Mouse (Mus musculus): Measurements from ENCODE around the gene Msh5. TPM values are rescaled to one million over a fixed set of nuclear protein-coding genes. Genes with fewer than 3 reads are reported as not detected.

Gene Msh5
- polyA plus RNA-seq, 1 experiment from 2014 or later: 1.9 TPM

DNA sequence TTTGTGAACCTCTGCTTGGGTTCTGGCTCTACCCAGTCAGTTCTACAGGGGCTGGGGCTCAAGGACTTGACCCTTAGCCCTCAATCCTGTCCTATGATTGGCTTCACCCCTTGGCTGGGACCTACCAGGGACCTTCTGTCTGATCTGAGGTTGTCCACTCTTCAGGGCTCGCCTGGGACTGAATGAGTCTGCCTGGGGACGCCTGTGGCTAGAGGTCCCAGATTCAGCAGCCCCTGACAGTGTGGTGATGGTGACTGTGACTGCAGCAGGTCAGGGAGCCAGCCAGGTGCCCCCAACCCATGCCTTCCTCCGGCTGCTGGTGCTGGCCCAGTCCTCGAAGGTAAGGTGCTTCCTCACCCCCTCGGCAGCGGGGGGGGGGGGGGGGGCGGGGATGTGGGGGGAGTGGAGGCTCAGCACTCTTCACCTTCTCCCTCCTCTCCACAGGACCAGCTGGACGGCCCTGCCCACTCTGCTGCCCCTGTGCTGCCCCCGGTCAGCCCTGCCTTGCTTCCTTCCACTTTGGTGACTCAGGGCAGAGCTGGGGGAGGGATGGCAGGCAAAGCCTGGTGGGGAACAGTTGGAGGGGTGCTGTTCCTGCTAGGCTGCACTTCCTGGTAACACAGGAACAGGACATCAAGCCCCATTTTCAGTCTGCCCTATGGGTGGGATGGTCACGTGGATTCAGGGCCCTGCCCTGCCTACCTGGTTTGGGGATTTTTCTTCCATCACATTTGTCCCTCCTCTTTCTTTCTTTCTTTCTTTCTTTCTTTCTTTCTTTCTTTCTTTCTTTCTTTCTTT is 21.7 kb downstream of the Msh5 start:
- H3K27ac ChIP-seq (replicated peaks): no peak overlapping the region; the same call in 1 of the 2 replicates
- DNase-seq (ENCODE audit: low spot score) (no peak), ATAC-seq (ENCODE audit: low FRiP score, low TSS enrichment) (no peak)
- H3K27me3 ChIP-seq (ENCODE audit: control insufficient read depth, insufficient read depth, low read length): no peaks in the 10 kb centered on the region
- H3K36me3 ChIP-seq (ENCODE audit: control insufficient read depth, insufficient read depth, low read length): no peaks in the 10 kb centered on the region
- H3K4me1 ChIP-seq (replicated peaks; ENCODE audit: control insufficient read depth, insufficient read depth): no peaks in the 10 kb centered on the region; the same call in 1 of the 2 replicates
- H3K4me2 ChIP-seq (replicated peaks; ENCODE audit: low read depth): no peak overlapping the region
- WGBS: 44% methylated on average over 10 of the region's 10 CpGs
- no peak overlapping the region for H3K4me3 ChIP-seq (ENCODE audit: low read depth, low read length)
- no peaks in the 10 kb centered on the region for H3K9me3 ChIP-seq (ENCODE audit: control insufficient read depth, low read length)
- no peak for TF ChIP-seq EP300 (optimal IDR thresholded peaks at IDR 0.05)
- TF ChIP-seq CTCF (IDR thresholded peaks at IDR 0.05; ENCODE audit: low read depth): no peak
- peak overlapping the region; percentile 23; the same call in 1 of the 2 replicates for H3K9ac ChIP-seq (ENCODE audit: low read length)

DNA sequence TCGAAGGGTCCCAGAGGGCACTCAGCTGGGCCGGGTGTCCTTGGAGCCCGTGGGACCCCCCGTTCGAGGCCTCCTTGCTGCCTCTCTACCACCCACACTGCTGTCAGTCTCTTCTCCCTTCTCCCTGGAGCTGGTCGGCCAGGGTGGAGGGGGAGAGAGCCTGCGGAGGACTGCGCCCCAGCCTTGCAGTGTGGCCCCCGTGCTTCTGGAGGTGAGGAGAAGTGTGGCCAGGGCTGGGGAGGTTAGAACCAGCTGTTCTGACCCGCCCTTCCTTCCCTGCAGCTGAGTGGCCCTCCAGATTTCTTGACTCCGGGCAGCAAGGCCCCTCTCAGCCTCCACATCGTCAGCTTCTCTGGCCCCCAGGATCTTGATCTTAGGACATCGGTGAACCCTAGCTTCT is 22.3 kb downstream of the Msh5 start:
- peak overlapping the region; percentile 30; the same call in 1 of the 2 replicates for H3K27ac ChIP-seq (replicated peaks)
- 60% methylated on average over 11 of the region's 13 CpGs for WGBS
- no peak overlapping the region for H3K9ac ChIP-seq (ENCODE audit: low read length)

DNA sequence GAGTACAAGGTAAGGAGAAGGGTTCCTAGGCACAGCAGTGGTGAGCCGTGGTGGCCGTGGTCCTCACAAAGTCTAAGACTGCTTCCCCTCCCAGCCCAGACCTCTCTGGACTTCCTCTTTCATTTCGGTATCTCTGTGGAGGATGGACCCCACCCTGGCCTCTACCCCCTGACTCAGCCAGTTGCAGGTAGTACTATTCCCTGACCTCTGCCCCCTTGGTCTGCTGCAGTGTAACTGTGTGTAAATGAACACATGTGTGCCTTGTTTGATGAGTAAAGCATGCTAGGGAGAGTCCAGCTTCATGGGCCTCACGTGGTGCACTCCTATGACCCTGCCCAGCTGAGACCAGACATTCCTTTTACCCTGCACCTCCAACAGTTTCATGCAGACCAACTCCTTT is 22.8 kb downstream of the Msh5 start:
- TF ChIP-seq CTCF (IDR thresholded peaks at IDR 0.05; ENCODE audit: low read depth) (no peak), EP300 (optimal IDR thresholded peaks at IDR 0.05) (no peak)
- WGBS: 68% methylated on average over 4 of the region's 4 CpGs
- DNase-seq (ENCODE audit: low spot score) (peak; percentile 69), ATAC-seq (ENCODE audit: low FRiP score, low TSS enrichment) (peak; percentile 72)
- no peak overlapping the region for H3K9ac ChIP-seq (ENCODE audit: low read length)
- H3K4me1 ChIP-seq (replicated peaks; ENCODE audit: control insufficient read depth, insufficient read depth): no peaks in the 10 kb centered on the region; the same call in 1 of the 2 replicates
- H3K27ac ChIP-seq (replicated peaks): 0 out of 2 replicates have a peak overlapping the region, but pooled peaks have one; percentile 35
- H3K4me2 ChIP-seq (replicated peaks; ENCODE audit: low read depth): no peak overlapping the region
- no peak overlapping the region for H3K4me3 ChIP-seq (ENCODE audit: low read depth, low read length)
- H3K27me3 ChIP-seq (ENCODE audit: control insufficient read depth, insufficient read depth, low read length): no peaks in the 10 kb centered on the region
- H3K36me3 ChIP-seq (ENCODE audit: control insufficient read depth, insufficient read depth, low read length): no peaks in the 10 kb centered on the region
- H3K9me3 ChIP-seq (ENCODE audit: control insufficient read depth, low read length): no peaks in the 10 kb centered on the region

More for the DNA sequence above, 22.3 kb downstream of the Msh5 start:
- H3K9me3 ChIP-seq (ENCODE audit: control insufficient read depth, low read length): no peaks in the 10 kb centered on the region
- no peak overlapping the region for H3K4me2 ChIP-seq (replicated peaks; ENCODE audit: low read depth)
- no peaks in the 10 kb centered on the region for H3K36me3 ChIP-seq (ENCODE audit: control insufficient read depth, insufficient read depth, low read length)
- ATAC-seq (ENCODE audit: low FRiP score, low TSS enrichment) (no peak), DNase-seq (ENCODE audit: low spot score) (no peak)
- no peaks in the 10 kb centered on the region; the same call in 1 of the 2 replicates for H3K4me1 ChIP-seq (replicated peaks; ENCODE audit: control insufficient read depth, insufficient read depth)
- H3K27me3 ChIP-seq (ENCODE audit: control insufficient read depth, insufficient read depth, low read length): no peaks in the 10 kb centered on the region
- TF ChIP-seq EP300 (optimal IDR thresholded peaks at IDR 0.05) (no peak), CTCF (IDR thresholded peaks at IDR 0.05; ENCODE audit: low read depth) (no peak)
- no peak overlapping the region for H3K4me3 ChIP-seq (ENCODE audit: low read depth, low read length)

DNA sequence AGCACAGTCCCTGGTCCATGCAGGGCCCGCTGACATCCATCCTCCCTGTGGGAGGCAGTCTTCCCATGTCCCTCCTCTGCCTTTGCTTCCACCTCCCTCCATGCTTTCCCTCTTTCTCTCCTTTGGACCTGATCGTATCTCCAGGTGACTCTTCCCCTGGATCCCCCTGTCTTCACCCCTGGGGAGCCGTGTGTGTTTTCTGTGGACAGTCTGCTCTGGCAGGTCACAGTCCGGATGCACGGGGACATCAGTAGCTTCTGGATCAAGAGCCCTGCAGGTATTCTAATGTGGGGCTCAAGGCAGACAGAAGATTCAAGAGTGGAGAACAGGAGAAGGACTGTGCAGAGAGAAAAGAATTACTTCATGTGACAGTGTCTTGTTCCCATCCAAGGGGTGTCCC is 23.3 kb downstream of the Msh5 start:
- H3K9me3 ChIP-seq (ENCODE audit: control insufficient read depth, low read length): no peaks in the 10 kb centered on the region
- DNase-seq (ENCODE audit: low spot score) (no peak), ATAC-seq (ENCODE audit: low FRiP score, low TSS enrichment) (no peak)
- no peak overlapping the region for H3K9ac ChIP-seq (ENCODE audit: low read length)
- WGBS: 87% methylated on average over 5 of the region's 5 CpGs
- H3K36me3 ChIP-seq (ENCODE audit: control insufficient read depth, insufficient read depth, low read length): no peaks in the 10 kb centered on the region
- TF ChIP-seq EP300 (optimal IDR thresholded peaks at IDR 0.05) (no peak), CTCF (IDR thresholded peaks at IDR 0.05; ENCODE audit: low read depth) (no peak)
- no peak overlapping the region for H3K4me2 ChIP-seq (replicated peaks; ENCODE audit: low read depth)
- peak overlapping the region; percentile 35; the same call in 1 of the 2 replicates for H3K27ac ChIP-seq (replicated peaks)
- H3K4me1 ChIP-seq (replicated peaks; ENCODE audit: control insufficient read depth, insufficient read depth): no peaks in the 10 kb centered on the region; the same call in 1 of the 2 replicates
- no peak overlapping the region for H3K4me3 ChIP-seq (ENCODE audit: low read depth, low read length)
- no peaks in the 10 kb centered on the region for H3K27me3 ChIP-seq (ENCODE audit: control insufficient read depth, insufficient read depth, low read length)

DNA sequence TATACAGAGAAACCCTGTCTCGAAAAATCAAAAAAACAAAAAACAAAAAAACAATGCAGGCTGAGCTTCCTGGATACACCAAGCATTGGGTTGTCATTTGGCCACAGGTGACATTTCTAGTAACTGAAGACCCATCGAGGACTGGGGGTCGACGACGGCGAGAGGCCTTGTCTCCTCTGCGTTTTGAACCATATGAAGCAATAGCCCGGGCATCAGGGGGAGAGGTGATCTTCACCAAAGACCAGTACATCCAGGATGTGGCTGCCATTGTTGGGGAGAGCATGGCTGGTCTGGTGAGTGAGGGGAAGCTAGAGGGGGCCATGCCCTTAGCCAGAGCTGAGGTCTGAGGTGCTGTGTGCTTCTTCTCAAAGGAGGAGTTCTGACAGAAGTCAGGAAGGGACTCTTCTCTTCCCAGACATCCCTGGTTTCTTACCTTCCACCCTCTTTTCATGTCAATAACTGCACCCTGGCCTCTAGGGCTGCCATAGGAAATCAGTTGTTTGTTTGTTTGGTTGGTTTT is 23.9 kb downstream of the Msh5 start:
- TF ChIP-seq CTCF (IDR thresholded peaks at IDR 0.05; ENCODE audit: low read depth) (no peak), EP300 (optimal IDR thresholded peaks at IDR 0.05) (no peak)
- no peaks in the 10 kb centered on the region for H3K9me3 ChIP-seq (ENCODE audit: control insufficient read depth, low read length)
- DNase-seq (ENCODE audit: low spot score): no peak
- no peak for ATAC-seq (ENCODE audit: low FRiP score, low TSS enrichment)
- H3K27ac ChIP-seq (replicated peaks): no peak overlapping the region
- H3K9ac ChIP-seq (ENCODE audit: low read length): no peak overlapping the region
- 95% methylated on average over 8 of the region's 8 CpGs for WGBS
- H3K4me1 ChIP-seq (replicated peaks; ENCODE audit: control insufficient read depth, insufficient read depth): no peaks in the 10 kb centered on the region; the same call in 1 of the 2 replicates
- H3K4me3 ChIP-seq (ENCODE audit: low read depth, low read length): no peak overlapping the region
- no peak overlapping the region for H3K4me2 ChIP-seq (replicated peaks; ENCODE audit: low read depth)
- no peaks in the 10 kb centered on the region for H3K27me3 ChIP-seq (ENCODE audit: control insufficient read depth, insufficient read depth, low read length)
- H3K36me3 ChIP-seq (ENCODE audit: control insufficient read depth, insufficient read depth, low read length): no peaks in the 10 kb centered on the region

Measured in stomach, postnatal 0 days (tissue).